Mouse (Mus musculus): ENCODE measurements around the gene Plcb1.

DNA sequence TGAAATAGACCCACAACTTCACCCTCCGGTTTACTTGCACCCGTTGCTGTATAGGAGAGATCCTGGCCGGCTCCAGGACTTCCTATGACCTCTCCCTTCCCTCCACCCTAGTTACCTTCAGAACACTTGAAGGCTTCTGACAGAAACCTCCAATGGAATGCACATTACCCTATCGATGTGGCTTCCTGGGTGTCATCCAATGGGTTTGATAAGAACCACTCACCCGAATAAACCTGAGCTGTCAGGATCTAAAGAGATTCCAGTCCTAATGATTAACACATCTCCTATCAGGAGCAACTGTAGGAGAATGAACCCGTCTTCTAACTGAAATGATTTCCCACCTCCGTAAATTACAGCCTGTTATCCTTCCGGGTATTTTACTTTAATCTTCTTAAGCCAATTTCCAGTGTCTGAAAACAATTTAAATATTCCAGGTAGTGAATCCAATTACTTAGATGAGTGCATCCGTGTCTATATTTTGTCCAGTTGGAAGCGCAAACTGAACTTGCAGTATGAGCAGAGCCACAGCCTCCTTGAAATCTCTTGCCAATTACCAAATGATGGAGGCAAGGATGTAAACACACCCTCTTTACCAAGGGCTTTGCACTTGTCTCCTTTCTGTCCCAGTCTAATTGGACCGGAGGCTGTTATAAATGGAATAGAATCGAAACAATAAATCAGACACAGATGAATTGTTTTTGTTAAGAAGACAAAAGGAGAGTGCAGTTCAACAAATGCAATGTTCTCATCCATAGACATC lies 1.6 kb downstream of the Plcb1 start:
- no peak for TF ChIP-seq CTCF (IDR thresholded peaks at IDR 0.05; ENCODE audit: low read depth, low read length)
- no peak for TF ChIP-seq POLR2A (IDR thresholded peaks at IDR 0.05; ENCODE audit: borderline replicate concordance, low read depth, low read length)
